Mouse (Mus musculus) limb, embryonic 12.5 days (tissue): ENCODE results near the gene Junb. TPM values are rescaled to one million over a fixed set of nuclear protein-coding genes. Genes with fewer than 3 reads are reported as not detected.

Source experiments
- microRNA-seq: library from miRNA; unstranded; fragments of <30 nt; microRNA quantifications from one replicate; pipeline ENCODE4, GENCODE M21; 2017
- polyA plus RNA-seq: library from polyadenylated mRNA; unstranded; fragments of >200 nt; fragmentation: Nextera tagmentation; extraction: Ambion mirVana; gene quantifications from 2 replicates; pipeline ENCODE4 v1.2.1, GENCODE M21; 2016

Junb gene
- polyA plus RNA-seq, 1 experiment from 2014 or later, result 10.5 TPM

Small RNA genes within 50 kb of the gene (microRNA-seq; reads per million reads assigned to microRNA genes)
- not detected for gene Gm24197

Other genes with a start within 250 kb of the Junb start
- gene Nfix, start 178.4 kb downstream of the Junb start, polyA plus RNA-seq, result 14.5 and 18.1 TPM in 2 replicates
- gene Dand5, start 155.9 kb downstream of the Junb start, polyA plus RNA-seq, result 4.1 and 5.1 TPM in 2 replicates
- 46.5 and 48.6 TPM in 2 replicates for gene Gadd45gip1, start 147.2 kb downstream of the Junb start, polyA plus RNA-seq
- 104 and 109 TPM in 2 replicates for gene Rad23a, start 138.1 kb downstream of the Junb start, polyA plus RNA-seq
- gene Calr, start 131.8 kb downstream of the Junb start, polyA plus RNA-seq, result 764 and 842 TPM in 2 replicates
- gene Farsa, start 121.7 kb downstream of the Junb start, polyA plus RNA-seq, result 109 and 114 TPM in 2 replicates
- gene Syce2, start 106.6 kb downstream of the Junb start, polyA plus RNA-seq, result 86.5 and 88.8 TPM in 2 replicates
- gene Gcdh, start 84.8 kb downstream of the Junb start, polyA plus RNA-seq, result 42.8 and 44.9 TPM in 2 replicates
- 4.3 and 5.1 TPM in 2 replicates for gene Klf1, start 76.8 kb downstream of the Junb start, polyA plus RNA-seq
- gene Dnase2a, start 70.2 kb downstream of the Junb start, polyA plus RNA-seq, result 12.8 and 14.0 TPM in 2 replicates
- 0.33 and 0.60 TPM in 2 replicates for gene Mast1, start 41.4 kb downstream of the Junb start, polyA plus RNA-seq
- gene Rtbdn, start 31.7 kb downstream of the Junb start, polyA plus RNA-seq, result 0.34 and 0.58 TPM in 2 replicates
- not detected in 2 replicates for gene Gm49661, start 9.3 kb downstream of the Junb start, polyA plus RNA-seq
- gene Prdx2, start 9.1 kb downstream of the Junb start, polyA plus RNA-seq, result 1,079 and 1,120 TPM in 2 replicates
- gene Rnaseh2a, start 9.0 kb downstream of the Junb start, polyA plus RNA-seq, result 105 and 122 TPM in 2 replicates
- 19.3 and 19.7 TPM in 2 replicates for gene Hook2, start 11.9 kb upstream of the Junb start, polyA plus RNA-seq
- not detected in 2 replicates for gene Best2, start 35.8 kb upstream of the Junb start, polyA plus RNA-seq
- 134 TPM in 2 replicates for gene Asna1, start 46.6 kb upstream of the Junb start, polyA plus RNA-seq
- 177 and 182 TPM in 2 replicates for gene Trir, start 48.1 kb upstream of the Junb start, polyA plus RNA-seq
- 30.5 and 31.7 TPM in 2 replicates for gene Tnpo2, start 58.2 kb upstream of the Junb start, polyA plus RNA-seq
- gene Fbxw9, start 81.3 kb upstream of the Junb start, polyA plus RNA-seq, result 27.4 and 29.9 TPM in 2 replicates
- 1.1 TPM in 1 of 2 replicates, not detected in the other for gene Gm5741, start 89.3 kb upstream of the Junb start, polyA plus RNA-seq
- 71.5 and 72.3 TPM in 2 replicates for gene Dhps, start 93.0 kb upstream of the Junb start, polyA plus RNA-seq
- 121 and 123 TPM in 2 replicates for gene Wdr83os, start 102.0 kb upstream of the Junb start, polyA plus RNA-seq
- gene Wdr83, start 102.6 kb upstream of the Junb start, polyA plus RNA-seq, result 49.9 and 52.2 TPM in 2 replicates
- 24.2 and 28.4 TPM in 2 replicates for gene Man2b1, start 104.6 kb upstream of the Junb start, polyA plus RNA-seq
- gene Zfp791, start 144.4 kb upstream of the Junb start, polyA plus RNA-seq, result 2.9 and 3.0 TPM in 2 replicates
- gene Cks1brt, start 173.2 kb upstream of the Junb start, polyA plus RNA-seq, result not detected in 2 replicates
- not detected in 2 replicates for gene Olfr371, start 247.3 kb upstream of the Junb start, polyA plus RNA-seq